Mouse (Mus musculus): ENCODE data around the gene Atf7ip.

Atf7ip gene

DNA sequence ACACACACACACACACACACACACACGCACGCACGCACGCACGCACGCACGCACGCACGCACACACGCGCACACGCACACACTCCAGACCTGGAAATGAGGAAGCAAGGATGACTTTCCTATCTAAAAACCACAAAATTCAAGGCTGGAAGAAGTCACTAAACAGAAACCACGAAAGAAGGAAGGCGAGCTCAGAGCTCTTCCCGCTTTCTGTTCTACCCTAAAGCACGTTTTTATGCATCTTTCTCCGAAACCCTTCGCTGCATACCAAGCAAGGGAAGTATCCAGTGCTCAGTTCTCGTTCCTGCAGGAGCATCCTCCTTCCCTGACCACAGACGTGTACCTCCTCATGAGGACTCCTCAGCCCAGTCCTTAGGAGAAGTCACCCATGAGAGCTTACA, 148.5 kb downstream of the Atf7ip start:
- no peak for DNase-seq

DNA sequence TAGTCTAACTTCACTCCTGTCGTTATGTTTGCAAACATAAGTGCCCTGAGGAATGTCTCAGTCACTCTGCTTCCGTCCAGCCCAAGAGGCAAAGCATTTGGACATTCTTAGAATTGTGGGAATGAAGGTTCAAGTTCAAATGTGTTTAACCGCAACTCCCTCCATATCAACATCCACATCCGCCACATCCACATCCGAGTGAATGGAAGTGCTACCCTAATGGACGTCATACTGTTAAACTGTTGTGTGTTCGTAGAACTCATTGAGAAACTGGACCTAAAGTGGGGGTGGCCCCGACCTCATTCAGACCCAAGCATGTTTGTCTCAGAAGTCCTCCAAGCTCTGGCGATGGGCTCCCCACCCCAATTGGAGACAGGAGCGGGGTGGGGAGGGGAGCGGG, 149.8 kb downstream of the Atf7ip start:
- peak; percentile 29 for DNase-seq

DNA sequence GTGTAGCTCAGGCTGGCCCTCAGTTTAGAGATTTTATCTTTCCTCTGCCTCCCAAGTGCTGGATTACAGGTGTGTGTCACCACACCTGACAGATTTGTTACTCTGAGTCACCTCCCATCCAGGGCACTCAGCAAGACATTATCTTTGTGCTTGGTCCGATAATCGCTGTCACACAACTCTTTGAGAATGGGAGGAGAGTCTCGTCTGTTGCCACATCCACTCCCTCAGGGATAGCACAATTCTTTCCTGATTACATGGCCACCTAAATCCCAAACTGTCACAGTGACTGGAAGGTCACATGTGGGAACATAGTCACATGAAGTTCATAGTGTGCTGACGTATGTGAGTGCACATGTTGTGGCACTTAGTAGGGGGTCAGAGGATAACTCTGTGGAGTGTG, 152.3 kb downstream of the Atf7ip start:
- DNase-seq: no peak

DNA sequence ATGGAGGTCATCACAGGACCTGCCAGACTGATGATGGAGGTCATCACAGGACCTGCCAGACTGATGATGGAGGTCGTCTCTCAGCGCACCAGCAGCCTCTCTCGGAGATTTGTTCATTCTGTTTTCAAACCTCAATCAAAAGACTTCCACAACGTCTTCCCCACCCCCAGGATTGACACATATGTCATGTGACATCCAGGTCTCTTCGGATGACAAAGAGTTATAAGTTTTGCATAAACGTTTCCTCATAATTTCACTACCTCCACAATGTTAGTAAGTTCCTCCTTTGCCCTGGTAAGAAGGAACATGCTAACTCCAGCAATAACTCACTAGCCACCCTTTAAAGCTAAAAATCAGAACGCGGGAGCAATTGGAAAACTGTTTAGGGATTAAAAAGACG, 153.3 kb downstream of the Atf7ip start:
- DNase-seq: no peak
